Mouse (Mus musculus) olfactory bulb, adult 2 months (tissue): ENCODE measurements at regions not wholly inside any gene's neighbourhood (a gene's known extent, or its start where the extent isn't known, plus 50 kb on each side); places are given as distances from the start of the nearest gene placed in this dataset.

Source experiments
- CTCF ChIP-seq: fragments of 200-500 bp; IDR thresholded peaks from 2 replicates; pipeline ENCODE4 v1.5.1; 2012; ENCODE audit warnings: low read depth, mild to moderate bottlenecking, low read length, moderate library complexity; ENCODE audit not compliant: insufficient read depth
- POLR2A ChIP-seq: fragments of 200-500 bp; IDR thresholded peaks from 2 replicates; pipeline ENCODE4 v1.6.1; 2012; ENCODE audit warnings: mild to moderate bottlenecking, low read depth, low read length, moderate library complexity; ENCODE audit not compliant: insufficient read depth

DNA sequence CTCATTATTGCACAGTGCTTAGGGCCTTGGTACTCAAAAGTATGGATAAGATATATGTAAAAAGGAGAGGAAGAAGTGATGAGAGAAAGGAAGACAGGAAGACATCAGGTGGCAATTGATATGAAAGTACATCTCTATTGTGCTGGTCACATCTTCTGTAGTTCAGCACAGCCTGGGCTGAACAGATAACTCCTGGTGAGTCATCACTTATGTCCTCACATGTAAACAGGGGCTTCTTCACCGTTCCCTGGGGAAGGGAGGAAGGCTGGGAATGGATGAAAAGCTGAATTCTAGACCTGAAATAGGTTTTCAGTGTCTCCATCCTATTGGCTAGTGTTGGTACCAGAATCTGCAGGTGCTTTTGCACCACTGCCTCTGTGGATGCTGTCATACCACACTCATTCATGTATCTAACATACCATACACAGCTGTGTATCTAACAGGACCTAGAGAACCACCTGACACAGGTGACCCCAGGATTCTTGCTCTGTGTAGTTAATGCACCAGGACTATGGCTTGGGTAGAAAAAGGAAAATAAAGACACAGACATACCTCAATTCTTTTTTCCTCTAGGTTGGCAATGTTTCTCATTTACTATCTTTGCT lies 234.4 kb upstream of the Zeb2 start:
- no peak for TF ChIP-seq CTCF
- no peak for TF ChIP-seq POLR2A
